Mouse (Mus musculus): ENCODE results near the gene Foxd1.

DNA sequence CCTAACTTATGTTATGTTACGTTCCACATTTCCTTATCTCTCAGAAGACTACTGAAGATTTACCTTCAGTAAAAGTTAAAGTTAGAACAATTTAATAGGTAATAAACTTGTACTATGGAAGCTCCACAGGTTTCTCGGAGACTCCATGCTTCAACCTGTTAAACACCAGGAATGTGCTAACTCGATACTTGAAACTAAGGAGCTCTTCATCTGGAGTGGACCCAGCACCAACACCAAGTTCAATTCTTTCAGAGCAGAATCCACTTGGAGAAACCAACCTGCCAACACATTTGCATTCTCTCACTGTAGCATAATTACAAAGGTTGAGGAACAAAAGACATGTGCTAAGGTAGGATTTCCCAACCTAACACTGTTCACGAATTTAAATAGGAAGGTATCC is 38.9 kb upstream of the Foxd1 start:
- TF ChIP-seq CTCF (IDR thresholded peaks at IDR 0.05; ENCODE audit: insufficient read depth, low read depth, low read length) (no peak), POLR2A (IDR thresholded peaks at IDR 0.05; ENCODE audit: insufficient read depth, low read depth, low read length) (no peak)
